Mouse (Mus musculus): ENCODE data around the gene Olfr20. TPM values are rescaled to one million over a fixed set of nuclear protein-coding genes. Genes with fewer than 3 reads are reported as not detected.
"Not testable (repeated sequence)": the region's sequence is repeated elsewhere in the genome, so short reads cannot be mapped to it uniquely, and the experiment has no call there.

The Olfr20 gene
- not detected for total RNA-seq (2021)
- long read RNA-seq, experiment 1, result 0 reads
- long read RNA-seq, experiment 2, result 0 reads

- DNase-seq, result no peak
- intact Hi-C loops (cut with DNase I), result no loop called here
Measured at GRCm38 (mm10) chr11:73350483-73350882, at the start of gene Olfr20. Olfr20 (plus strand) TSS chr11:73350783.

DNA sequence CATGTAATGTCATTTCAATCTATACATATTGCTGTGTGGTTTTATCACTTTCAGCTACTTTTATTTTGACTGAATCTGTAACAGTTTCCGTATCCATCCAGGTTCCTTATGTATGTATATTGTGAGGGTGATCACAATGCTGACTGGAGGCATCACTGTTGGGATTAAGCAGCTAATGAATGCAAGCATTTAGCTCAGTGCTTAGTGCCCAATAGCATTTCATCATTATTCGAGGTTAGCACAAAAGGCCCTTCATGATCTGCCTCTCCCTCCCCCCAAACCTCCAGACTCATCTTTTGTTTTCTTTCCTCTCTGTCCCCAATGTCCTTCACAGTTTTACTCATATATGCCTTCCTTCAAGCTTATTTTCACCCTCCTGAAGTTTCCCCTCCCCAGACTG, 47.5 kb upstream of the Olfr20 start:
- no peak for DNase-seq
- intact Hi-C loops (cut with DNase I), result no loop called here

- intact Hi-C loops (cut with DNase I), result no loop called here
- DNase-seq, result no peak
Measured at GRCm38 (mm10) chr11:73315961-73316360, 34.6 kb upstream of the Olfr20 start.

DNA sequence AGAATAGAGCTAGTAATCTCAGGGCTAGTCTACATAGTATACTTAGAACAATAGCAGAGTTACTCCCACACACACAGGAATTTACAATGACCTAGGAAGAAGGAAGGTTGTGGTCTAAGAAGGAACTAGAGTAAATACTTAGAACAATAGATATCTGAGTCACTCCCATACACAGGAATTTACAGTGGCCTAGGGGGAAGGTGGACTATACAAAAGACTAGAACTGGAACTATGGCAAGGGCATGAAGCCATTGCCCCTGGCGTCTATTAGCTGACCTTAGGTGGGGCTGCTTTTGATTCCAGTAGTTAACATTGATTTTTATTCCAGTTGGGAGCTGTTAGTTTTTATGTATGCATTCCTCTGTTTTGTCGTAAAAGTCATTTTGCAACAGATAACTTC, 32.0 kb upstream of the Olfr20 start:
- intact Hi-C loops (cut with DNase I); DNase-seq: not testable (repeated sequence)

DNA sequence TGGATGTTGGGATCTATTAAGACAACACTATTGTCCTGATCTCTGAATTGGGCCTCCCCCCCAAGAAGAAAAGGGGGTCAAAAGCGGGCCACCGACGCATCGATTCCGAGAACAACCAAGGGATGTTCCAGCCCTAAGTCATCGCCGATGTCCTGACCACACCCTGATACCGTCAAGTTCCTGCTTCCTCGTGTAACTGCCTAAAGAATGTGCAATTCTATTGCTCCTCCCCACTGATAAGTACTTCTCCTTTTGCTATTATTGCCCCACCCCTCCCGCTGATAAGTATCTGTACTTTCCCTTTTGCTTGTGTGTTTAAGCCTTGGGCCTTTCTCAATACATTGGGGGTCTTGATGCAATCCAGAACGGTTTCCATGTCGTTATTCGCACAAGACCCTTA, 29.5 kb upstream of the Olfr20 start:
- intact Hi-C loops (cut with DNase I); DNase-seq: not testable (repeated sequence)

- intact Hi-C loops (cut with DNase I), result no loop called here
- DNase-seq, result no peak
Measured at GRCm38 (mm10) chr11:73323906-73324830, 26.4 kb upstream of the Olfr20 start.

GRCm38 (mm10) chr11:73326485-73326886, 24.1 kb upstream of the Olfr20 start:
- no peak for DNase-seq
- intact Hi-C loops (cut with DNase I), result no loop called here

GRCm38 (mm10) chr11:73327361-73327760, 23.2 kb upstream of the Olfr20 start:
- DNase-seq, result no peak
- intact Hi-C loops (cut with DNase I), result no loop called here

GRCm38 (mm10) chr11:73329442-73329841, 21.1 kb upstream of the Olfr20 start, which contains the start of the genes Aspa, Gm49340 and Spata22:
Aspa (minus strand) TSS chr11:73329596.
Gm49340 (plus strand) TSS chr11:73329741.
Spata22 (plus strand) TSS chr11:73329741.
- intact Hi-C loops (cut with DNase I), result no loop called here
- no peak for DNase-seq

DNA sequence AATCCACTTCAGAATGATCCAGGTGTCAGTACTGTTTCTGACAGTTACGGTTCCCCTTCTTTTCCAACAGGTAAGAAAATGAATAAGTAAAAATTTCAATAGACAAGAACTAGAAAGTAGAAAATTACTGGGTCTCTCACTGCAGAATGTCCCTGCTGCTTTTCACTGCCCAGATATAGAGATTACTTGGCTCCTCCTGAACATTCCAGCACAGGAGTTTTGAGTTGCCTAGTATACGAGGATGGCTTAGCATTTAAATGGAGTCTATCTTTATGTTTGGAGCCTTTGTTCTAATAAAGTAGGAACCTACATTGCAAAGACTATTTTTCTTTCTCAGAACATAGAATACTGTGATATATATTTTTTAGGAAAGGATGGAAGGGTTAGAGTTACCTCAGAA, 17.2 kb upstream of the Olfr20 start:
- intact Hi-C loops (cut with DNase I), result no loop called here
- no peak for DNase-seq

- no peak for DNase-seq
- intact Hi-C loops (cut with DNase I), result no loop called here
Measured at GRCm38 (mm10) chr11:73336919-73337318, 13.7 kb upstream of the Olfr20 start.

GRCm38 (mm10) chr11:73370946-73371345, 20.4 kb downstream of the Olfr20 start, which contains the start of gene Olfr376:
Olfr376 (plus strand) TSS chr11:73371246.
- DNase-seq, result no peak
- intact Hi-C loops (cut with DNase I), result no loop called here

- intact Hi-C loops (cut with DNase I), result no loop called here
- DNase-seq, result no peak
Measured at GRCm38 (mm10) chr11:73395374-73395773, 44.8 kb downstream of the Olfr20 start.

DNA sequence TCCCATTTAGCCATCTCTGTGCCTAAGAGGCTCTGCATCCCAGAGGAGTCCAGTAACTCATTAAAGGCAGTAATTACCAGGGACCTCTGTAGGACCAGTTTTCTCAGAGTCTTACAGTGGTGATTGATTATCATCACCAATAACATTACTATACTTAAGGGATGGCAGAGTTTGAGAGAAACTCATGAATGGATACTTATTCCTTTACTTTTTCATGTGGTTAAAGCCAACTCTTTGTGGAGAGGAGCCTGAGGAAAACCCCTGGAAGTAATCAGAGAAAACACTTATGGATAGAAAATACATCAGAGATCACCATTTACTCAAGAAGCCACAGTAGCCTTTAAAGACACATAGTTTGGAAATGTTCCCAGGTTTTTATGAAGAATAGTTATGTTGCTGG, 48.9 kb downstream of the Olfr20 start, which contains the start of gene Olfr1:
TSS of gene Olfr1 (minus strand) at position 101 of the 400 bp plus-strand sequence.
- DNase-seq, result no peak
- intact Hi-C loops (cut with DNase I), result no loop called here

Other genes starting within 250 kb of the Olfr20 start
- under 1 TPM; 0.15 to 0.18 TPM for gene Haspin, start 212.5 kb upstream of the Olfr20 start, total RNA-seq (2021)
- gene P2rx5, start 190.4 kb upstream of the Olfr20 start, total RNA-seq (2021), result 1 to 10 TPM; 6.9 to 8.6 TPM
- gene Emc6, start 173.7 kb upstream of the Olfr20 start, total RNA-seq (2021), result 10 to 100 TPM; 74.4 to 90.9 TPM
- gene Tax1bp3, start 173.7 kb upstream of the Olfr20 start, total RNA-seq (2021), result 10 to 100 TPM in 1 of 2 experiments, 1 to 10 TPM in 1; 9.3 to 10.5 TPM
- gene Ctns, start 151.7 kb upstream of the Olfr20 start, total RNA-seq (2021), result 1 to 10 TPM; 5.3 to 5.5 TPM
- gene Shpk, start 151.3 kb upstream of the Olfr20 start, total RNA-seq (2021), result under 1 TPM; 0.47 to 0.69 TPM
- under 1 TPM; 0.15 TPM for gene Trpv1, start 116.5 kb upstream of the Olfr20 start, total RNA-seq (2021)
- not detected for gene Trpv3, start 83.4 kb upstream of the Olfr20 start, total RNA-seq (2021)
- 1 to 10 TPM; 1.7 to 3.8 TPM for gene Aspa, start 21.2 kb upstream of the Olfr20 start, total RNA-seq (2021)
- not detected for gene Gm49340, start 21.0 kb upstream of the Olfr20 start, total RNA-seq (2021)
- not detected for gene Spata22, start 21.0 kb upstream of the Olfr20 start, total RNA-seq (2021)
- gene Olfr376, start 20.5 kb downstream of the Olfr20 start, total RNA-seq (2021), result not detected
- not detected for gene Olfr1, start 48.8 kb downstream of the Olfr20 start, total RNA-seq (2021)
- gene Olfr378, start 77.7 kb downstream of the Olfr20 start, total RNA-seq (2021), result not detected
- not detected for gene Olfr380, start 106.7 kb downstream of the Olfr20 start, total RNA-seq (2021)
- gene Olfr381, start 140.8 kb downstream of the Olfr20 start, total RNA-seq (2021), result not detected
- gene Olfr382, start 166.4 kb downstream of the Olfr20 start, total RNA-seq (2021), result not detected
- not detected for gene Olfr385, start 242.2 kb downstream of the Olfr20 start, total RNA-seq (2021)
- not detected for gene Olfr384, start 247.8 kb downstream of the Olfr20 start, total RNA-seq (2021)